Mouse (Mus musculus): ENCODE measurements at regions not wholly inside any gene's neighbourhood (a gene's known extent, or its start where the extent isn't known, plus 50 kb on each side); places are given as distances from the start of the nearest gene placed in this dataset.

GRCm38 (mm10) chr3:157743000-157743399, 176.3 kb downstream of the Ptger3 start:
- no peaks in the 10 kb centered on the region for H3K36me3 ChIP-seq
- WGBS = 92% methylated on average over 1 of the region's 1 CpGs
- H3K9ac ChIP-seq = no peak overlapping the region
- no peaks in the 10 kb centered on the region for H3K27me3 ChIP-seq
- no peaks in the 10 kb centered on the region for H3K9me3 ChIP-seq
- no peak overlapping the region for H3K4me3 ChIP-seq
- H3K27ac ChIP-seq = no peak overlapping the region
- ATAC-seq (ENCODE audit: low FRiP score, low read depth) = no peak
- no peaks in the 10 kb centered on the region for H3K4me1 ChIP-seq
- H3K4me2 ChIP-seq (replicated peaks) = no peak overlapping the region

GRCm38 (mm10) chr3:157739628-157740294, 173.1 kb downstream of the Ptger3 start:
- no peak overlapping the region for H3K9ac ChIP-seq
- no peaks in the 10 kb centered on the region for H3K9me3 ChIP-seq
- no peaks in the 10 kb centered on the region for H3K27me3 ChIP-seq
- no peak overlapping the region for H3K27ac ChIP-seq
- H3K4me3 ChIP-seq = no peak overlapping the region
- H3K4me2 ChIP-seq (replicated peaks) = no peak overlapping the region
- no peaks in the 10 kb centered on the region for H3K36me3 ChIP-seq
- WGBS = 72% methylated on average over 1 of the region's 1 CpGs
- no peaks in the 10 kb centered on the region for H3K4me1 ChIP-seq
- no peak for ATAC-seq (ENCODE audit: low FRiP score, low read depth)

GRCm38 (mm10) chr3:157732136-157732940, 165.6 kb downstream of the Ptger3 start:
- 45% methylated on average over 4 of the region's 4 CpGs for WGBS
- Histone ChIP-seq H3K4me3 (no peak overlapping the region), H3K27me3 (no peaks in the 10 kb centered on the region), H3K4me1 (no peaks in the 10 kb centered on the region), H3K9ac (no peak overlapping the region), H3K27ac (no peak overlapping the region), H3K4me2 (replicated peaks) (no peak overlapping the region), H3K36me3 (no peaks in the 10 kb centered on the region), H3K9me3 (no peaks in the 10 kb centered on the region)
- ATAC-seq (ENCODE audit: low FRiP score, low read depth) = no peak

GRCm38 (mm10) chr3:157729711-157730367, 163.1 kb downstream of the Ptger3 start:
- H3K27me3 ChIP-seq = no peaks in the 10 kb centered on the region
- no peaks in the 10 kb centered on the region for H3K4me1 ChIP-seq
- WGBS = 84% methylated on average over 1 of the region's 1 CpGs

GRCm38 (mm10) chr3:157724542-157724941, 157.8 kb downstream of the Ptger3 start:
- WGBS = 49% methylated on average over 1 of the region's 1 CpGs
- ATAC-seq (ENCODE audit: low FRiP score, low read depth) = no peak

More at GRCm38 (mm10) chr3:157729711-157730367, 163.1 kb downstream of the Ptger3 start:
- Histone ChIP-seq H3K27ac (no peak overlapping the region), H3K4me3 (no peak overlapping the region), H3K9me3 (no peaks in the 10 kb centered on the region), H3K4me2 (replicated peaks) (no peak overlapping the region), H3K36me3 (no peaks in the 10 kb centered on the region), H3K9ac (no peak overlapping the region)
- no peak for ATAC-seq (ENCODE audit: low FRiP score, low read depth)

GRCm38 (mm10) chr3:157723184-157723583, 156.5 kb downstream of the Ptger3 start:
- Histone ChIP-seq H3K36me3 (no peaks in the 10 kb centered on the region), H3K4me2 (replicated peaks) (no peak overlapping the region), H3K9me3 (no peaks in the 10 kb centered on the region), H3K9ac (no peak overlapping the region), H3K27ac (no peak overlapping the region), H3K27me3 (peaks cover 4% of the 10 kb centered on the region; the same call in 1 of the 2 replicates), H3K4me1 (no peaks in the 10 kb centered on the region), H3K4me3 (no peak overlapping the region)
- ATAC-seq (ENCODE audit: low FRiP score, low read depth) = no peak
- WGBS = 81% methylated on average over 5 of the region's 5 CpGs

More at GRCm38 (mm10) chr3:157724542-157724941, 157.8 kb downstream of the Ptger3 start:
- Histone ChIP-seq H3K4me3 (no peak overlapping the region), H3K4me2 (replicated peaks) (no peak overlapping the region), H3K4me1 (no peaks in the 10 kb centered on the region), H3K27me3 (no peaks in the 10 kb centered on the region), H3K27ac (no peak overlapping the region), H3K36me3 (no peaks in the 10 kb centered on the region), H3K9me3 (no peaks in the 10 kb centered on the region), H3K9ac (no peak overlapping the region)

GRCm38 (mm10) chr3:157717313-157717921, 150.7 kb downstream of the Ptger3 start:
- peak; percentile 32; the same call in 1 of the 2 replicates for ATAC-seq (ENCODE audit: low FRiP score, low read depth)
- no peak overlapping the region for H3K9ac ChIP-seq
- H3K27ac ChIP-seq = no peak overlapping the region
- no peaks in the 10 kb centered on the region for H3K9me3 ChIP-seq
- WGBS = 23% methylated on average over 7 of the region's 7 CpGs
- H3K4me1 ChIP-seq = no peaks in the 10 kb centered on the region
- no peaks in the 10 kb centered on the region for H3K36me3 ChIP-seq
- no peak overlapping the region for H3K4me2 ChIP-seq (replicated peaks)
- H3K4me3 ChIP-seq = no peak overlapping the region
- H3K27me3 ChIP-seq = peaks cover 4% of the 10 kb centered on the region; the same call in 1 of the 2 replicates

- H3K9ac ChIP-seq = no peak overlapping the region
- H3K4me3 ChIP-seq = no peak overlapping the region
- ATAC-seq (ENCODE audit: low FRiP score, low read depth) = no peak
- no peak overlapping the region for H3K4me2 ChIP-seq (replicated peaks)
- H3K27me3 ChIP-seq = peaks cover 4% of the 10 kb centered on the region; the same call in 1 of the 2 replicates
- no peak overlapping the region for H3K27ac ChIP-seq
- 65% methylated on average over 3 of the region's 3 CpGs for WGBS
- no peaks in the 10 kb centered on the region for H3K9me3 ChIP-seq
- no peaks in the 10 kb centered on the region for H3K36me3 ChIP-seq
- no peaks in the 10 kb centered on the region for H3K4me1 ChIP-seq
Observed at GRCm38 (mm10) chr3:157714023-157714422, 147.3 kb downstream of the Ptger3 start.

GRCm38 (mm10) chr3:157710790-157711381, 144.2 kb downstream of the Ptger3 start:
- ATAC-seq (ENCODE audit: low FRiP score, low read depth) = no peak
- Histone ChIP-seq H3K36me3 (no peaks in the 10 kb centered on the region), H3K9ac (no peak overlapping the region), H3K27me3 (no peaks in the 10 kb centered on the region), H3K27ac (no peak overlapping the region), H3K9me3 (no peaks in the 10 kb centered on the region), H3K4me2 (replicated peaks) (no peak overlapping the region), H3K4me1 (no peaks in the 10 kb centered on the region), H3K4me3 (no peak overlapping the region)
- WGBS = 87% methylated on average over 1 of the region's 1 CpGs

- H3K4me2 ChIP-seq (replicated peaks) = no peak overlapping the region
- H3K27ac ChIP-seq = no peak overlapping the region
- no peaks in the 10 kb centered on the region for H3K27me3 ChIP-seq
- H3K9me3 ChIP-seq = no peaks in the 10 kb centered on the region
- ATAC-seq (ENCODE audit: low FRiP score, low read depth) = no peak
- no peaks in the 10 kb centered on the region for H3K36me3 ChIP-seq
- no peak overlapping the region for H3K9ac ChIP-seq
- H3K4me3 ChIP-seq = no peak overlapping the region
- no peaks in the 10 kb centered on the region for H3K4me1 ChIP-seq
Observed at GRCm38 (mm10) chr3:157699961-157700360, 133.3 kb downstream of the Ptger3 start.

GRCm38 (mm10) chr3:157698529-157698928, 131.8 kb downstream of the Ptger3 start:
- 73% methylated on average over 5 of the region's 5 CpGs for WGBS
- ATAC-seq (ENCODE audit: low FRiP score, low read depth) = no peak
- Histone ChIP-seq H3K27me3 (no peaks in the 10 kb centered on the region), H3K4me1 (no peaks in the 10 kb centered on the region), H3K4me2 (replicated peaks) (no peak overlapping the region), H3K9ac (no peak overlapping the region), H3K9me3 (no peaks in the 10 kb centered on the region), H3K36me3 (no peaks in the 10 kb centered on the region), H3K4me3 (no peak overlapping the region), H3K27ac (no peak overlapping the region)
